Mouse (Mus musculus) lung, embryonic 14.5 days (tissue): ENCODE data around the gene Rreb1. TPM values are rescaled to one million over a fixed set of nuclear protein-coding genes. Genes with fewer than 3 reads are reported as not detected.
A peak's percentile ranks its signal among the peaks of the same experiment; 100 is the strongest.

ENCODE experiments used
- ATAC-seq: fragments of 200-750 bp; cut with Nextera tagmentation; 2 replicates; pipeline ENCODE4 v1.8.0; 2017; ENCODE audit warnings: mild to moderate bottlenecking, moderate TSS enrichment, moderate library complexity; ENCODE audit not compliant: insufficient read depth
- DNase-seq: peaks from one replicate; pipeline ENCODE4 v3.0.0-alpha.2; 2015
- H3K27ac ChIP-seq: fragments of 300-500 bp; sonication (generic); 2 replicates; pipeline ENCODE4 v1.5.1; 2014; ENCODE audit warnings: low read depth, mild to moderate bottlenecking, moderate library complexity
- H3K27me3 ChIP-seq: fragments of 300-500 bp; sonication (generic); 2 replicates; pipeline ENCODE4 v1.6.1; 2014; ENCODE audit warnings: low read length, control low read depth; ENCODE audit not compliant: insufficient read depth
- H3K36me3 ChIP-seq: fragments of 300-500 bp; sonication (generic); 2 replicates; pipeline ENCODE4 v1.6.1; 2014; ENCODE audit warnings: control low read depth; ENCODE audit not compliant: insufficient read depth
- H3K4me1 ChIP-seq: fragments of 300-500 bp; sonication (generic); 2 replicates; pipeline ENCODE4 v1.6.1; 2014; ENCODE audit warnings: antibody characterized with exemption, control low read depth; ENCODE audit not compliant: insufficient read depth
- H3K4me2 ChIP-seq: fragments of 300-500 bp; sonication (generic); 2 replicates; pipeline ENCODE4 v1.6.1; 2014; ENCODE audit warnings: mild to moderate bottlenecking
- H3K4me3 ChIP-seq: fragments of 300-500 bp; sonication (generic); 2 replicates; pipeline ENCODE4 v1.5.1; 2014; ENCODE audit warnings: low read depth, low read length
- H3K9ac ChIP-seq: fragments of 300-500 bp; sonication (generic); 2 replicates; pipeline ENCODE4 v1.6.1; 2014
- H3K9me3 ChIP-seq: fragments of 300-500 bp; sonication (generic); 2 replicates; pipeline ENCODE4 v1.6.1; 2016; ENCODE audit warnings: low read depth, low read length, control low read depth
- CTCF ChIP-seq: IDR thresholded peaks from 2 replicates; pipeline ENCODE4 v1.5.1; 2016; ENCODE audit warnings: antibody characterized with exemption, low read depth
- WGBS: fragments of 180-500 bp; shearing (Covaris S2); extraction: QIAGEN DNeasy Blood & Tissue Kit; methylation state at CpG from one replicate; pipeline ENCODE4 v1.1.7; 2014; 5-methylcytosine and 5-hydroxymethylcytosine counted together
- polyA plus RNA-seq: library from polyadenylated mRNA; unstranded; fragments of >200 nt; fragmentation: Nextera tagmentation; extraction: Ambion mirVana; gene quantifications from 2 replicates; pipeline ENCODE4 v1.2.1, GENCODE M21; 2014

Rreb1 gene
- polyA plus RNA-seq, 1 experiment from 2014 or later: 22.5 TPM

- TF ChIP-seq CTCF: no peak
- Histone ChIP-seq H3K9ac (no peak overlapping the region), H3K4me1 (peaks cover 37% of the 10 kb centered on the region), H3K36me3 (no peaks in the 10 kb centered on the region), H3K4me2 (no peak overlapping the region), H3K27ac (peak overlapping the region; percentile 74), H3K27me3 (no peaks in the 10 kb centered on the region), H3K9me3 (no peaks in the 10 kb centered on the region), H3K4me3 (no peak overlapping the region)
- DNase-seq (no peak), ATAC-seq (0 out of 2 replicates have a peak, but pooled peaks have one; percentile 4)
- 28% methylated on average over 5 of the region's 5 CpGs for WGBS
Observed at GRCm38 (mm10) chr13:37866296-37866695, 88.1 kb downstream of the Rreb1 start.

GRCm38 (mm10) chr13:37866846-37867245 is 88.6 kb downstream of the Rreb1 start:
- Histone ChIP-seq H3K4me3 (no peak overlapping the region), H3K4me2 (no peak overlapping the region), H3K9ac (no peak overlapping the region), H3K4me1 (peaks cover 31% of the 10 kb centered on the region), H3K9me3 (no peaks in the 10 kb centered on the region), H3K27ac (peak overlapping the region; percentile 74), H3K36me3 (no peaks in the 10 kb centered on the region), H3K27me3 (no peaks in the 10 kb centered on the region)
- 22% methylated on average over 3 of the region's 3 CpGs for WGBS
- TF ChIP-seq CTCF: no peak
- ATAC-seq (peak; percentile 57; the same call in 1 of the 2 replicates), DNase-seq (peak; percentile 83)

GRCm38 (mm10) chr13:37870118-37870908 is 92.1 kb downstream of the Rreb1 start:
- Histone ChIP-seq H3K4me3 (no peak overlapping the region), H3K27me3 (no peaks in the 10 kb centered on the region), H3K4me1 (peaks cover 22% of the 10 kb centered on the region), H3K4me2 (no peak overlapping the region), H3K9ac (no peak overlapping the region), H3K9me3 (no peaks in the 10 kb centered on the region), H3K27ac (no peak overlapping the region), H3K36me3 (no peaks in the 10 kb centered on the region)
- no peak for ATAC-seq
- DNase-seq: no peak
- no peak for TF ChIP-seq CTCF
- 68% methylated on average over 12 of the region's 12 CpGs for WGBS

- H3K9me3 ChIP-seq: no peaks in the 10 kb centered on the region
- DNase-seq (no peak), ATAC-seq (no peak)
- H3K36me3 ChIP-seq: no peaks in the 10 kb centered on the region
- WGBS: 76% methylated on average over 2 of the region's 2 CpGs
- 0 out of 2 replicates have a peak overlapping the region, but pooled peaks have one; percentile 18 for H3K27ac ChIP-seq
- H3K4me3 ChIP-seq: no peak overlapping the region
- no peaks in the 10 kb centered on the region for H3K27me3 ChIP-seq
- no peak overlapping the region for H3K9ac ChIP-seq
- peaks cover 12% of the 10 kb centered on the region for H3K4me1 ChIP-seq
- TF ChIP-seq CTCF: no peak
- H3K4me2 ChIP-seq: no peak overlapping the region
Observed at GRCm38 (mm10) chr13:37872142-37872835, 94.1 kb downstream of the Rreb1 start.

- H3K27ac ChIP-seq: peak overlapping the region; percentile 20; the same call in 1 of the 2 replicates
- WGBS: 59% methylated on average over 7 of the region's 7 CpGs
- TF ChIP-seq CTCF: no peak
- ATAC-seq: no peak
- no peak overlapping the region for H3K4me3 ChIP-seq
- no peaks in the 10 kb centered on the region for H3K27me3 ChIP-seq
- no peaks in the 10 kb centered on the region for H3K36me3 ChIP-seq
- H3K4me2 ChIP-seq: no peak overlapping the region
- no peaks in the 10 kb centered on the region for H3K9me3 ChIP-seq
- no peak for DNase-seq
- H3K9ac ChIP-seq: no peak overlapping the region
- peaks cover 19% of the 10 kb centered on the region; the same call in 1 of the 2 replicates for H3K4me1 ChIP-seq
Observed at GRCm38 (mm10) chr13:37873125-37873891, 95.1 kb downstream of the Rreb1 start.

GRCm38 (mm10) chr13:37875919-37876318 is 97.7 kb downstream of the Rreb1 start:
- H3K4me3 ChIP-seq: no peak overlapping the region
- peaks cover 42% of the 10 kb centered on the region for H3K4me1 ChIP-seq
- no peak overlapping the region for H3K9ac ChIP-seq
- no peaks in the 10 kb centered on the region for H3K9me3 ChIP-seq
- no peaks in the 10 kb centered on the region for H3K36me3 ChIP-seq
- H3K4me2 ChIP-seq: no peak overlapping the region
- no peak overlapping the region for H3K27ac ChIP-seq
- no peak for ATAC-seq
- no peaks in the 10 kb centered on the region for H3K27me3 ChIP-seq
- WGBS: 96% methylated on average over 2 of the region's 2 CpGs
- DNase-seq: no peak
- TF ChIP-seq CTCF: no peak
